Mouse (Mus musculus) spleen, postnatal 10 days (tissue): ENCODE measurements around the gene Hnrnph1.

Experiments used
- DNase-seq, 2 experiments: peaks; one replicate each; pipeline ENCODE4 v3.0.0; 2021 to 2022; ENCODE audit warnings: low spot score in 2 of 2

Gene Hnrnph1

GRCm38 (mm10) chr11:50403367-50404014 lies 26.7 kb downstream of the Hnrnph1 start:
- no peak for DNase-seq

GRCm38 (mm10) chr11:50407235-50407634 lies 30.4 kb downstream of the Hnrnph1 start:
- no peak for DNase-seq

GRCm38 (mm10) chr11:50415563-50416241 lies 38.9 kb downstream of the Hnrnph1 start:
- no peak for DNase-seq

GRCm38 (mm10) chr11:50417856-50418255 lies 41.1 kb downstream of the Hnrnph1 start:
- DNase-seq, result no peak

- no peak for DNase-seq
These were observed 44.7 kb downstream of the Hnrnph1 start for GRCm38 (mm10) chr11:50421461-50421860.

GRCm38 (mm10) chr11:50421934-50422780 lies 45.4 kb downstream of the Hnrnph1 start:
- peak; percentile 13 to 73 for DNase-seq

GRCm38 (mm10) chr11:50426056-50426455 lies 49.3 kb downstream of the Hnrnph1 start:
- DNase-seq, result no peak

- DNase-seq, result peak; percentile 92 to 93
These were observed 53.7 kb downstream of the Hnrnph1 start, which contains the start of gene Rufy1 for GRCm38 (mm10) chr11:50430277-50431133. Gene Rufy1 (minus strand): TSS chr11:50431125.

- DNase-seq, result peak; percentile 32 to 39
These were observed 54.6 kb downstream of the Hnrnph1 start for GRCm38 (mm10) chr11:50431134-50432068.

GRCm38 (mm10) chr11:50432069-50432440 lies 55.3 kb downstream of the Hnrnph1 start:
- no peak for DNase-seq

GRCm38 (mm10) chr11:50432896-50433295 lies 56.1 kb downstream of the Hnrnph1 start:
- no peak for DNase-seq
